Mouse (Mus musculus) thymus, postnatal 25 days (tissue): Measurements from ENCODE around the gene Ankrd44.

Source experiments
- DNase-seq: peaks from one replicate; pipeline ENCODE4 v3.0.0; 2022

The Ankrd44 gene

DNA sequence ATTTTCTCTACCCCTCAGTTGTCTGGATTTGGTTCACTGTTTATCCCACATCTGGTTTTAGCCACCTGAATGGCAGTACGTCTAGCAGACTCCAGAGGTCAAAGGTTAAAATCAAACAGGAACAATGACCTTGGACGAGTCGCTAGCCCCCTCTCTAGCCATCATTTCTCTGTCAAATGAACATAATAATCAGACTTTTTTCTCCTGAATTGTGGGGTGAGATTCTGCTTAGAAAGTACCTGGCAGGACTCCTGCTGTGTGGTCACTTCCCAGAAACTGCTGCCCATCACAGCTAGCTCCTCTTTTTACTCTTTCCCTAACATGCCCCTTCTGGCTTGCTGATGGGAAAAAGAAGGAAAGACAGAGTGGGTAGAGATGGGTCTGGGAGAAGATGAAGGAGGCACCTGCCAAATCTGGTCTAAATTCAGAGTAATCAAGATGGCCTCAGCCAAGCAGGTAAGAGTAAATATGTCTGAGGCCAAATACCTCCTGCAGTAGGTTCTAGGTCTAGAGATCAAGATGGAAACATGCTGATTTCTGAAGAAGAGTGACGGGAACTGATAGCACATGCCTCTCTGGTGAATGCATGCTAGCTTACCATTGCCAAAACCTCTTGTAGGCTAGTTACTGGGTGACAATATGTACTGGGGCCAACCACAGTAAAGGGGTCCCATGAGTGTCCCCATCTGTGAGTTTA, 117.6 kb downstream of the Ankrd44 start:
- no peak for DNase-seq

DNA sequence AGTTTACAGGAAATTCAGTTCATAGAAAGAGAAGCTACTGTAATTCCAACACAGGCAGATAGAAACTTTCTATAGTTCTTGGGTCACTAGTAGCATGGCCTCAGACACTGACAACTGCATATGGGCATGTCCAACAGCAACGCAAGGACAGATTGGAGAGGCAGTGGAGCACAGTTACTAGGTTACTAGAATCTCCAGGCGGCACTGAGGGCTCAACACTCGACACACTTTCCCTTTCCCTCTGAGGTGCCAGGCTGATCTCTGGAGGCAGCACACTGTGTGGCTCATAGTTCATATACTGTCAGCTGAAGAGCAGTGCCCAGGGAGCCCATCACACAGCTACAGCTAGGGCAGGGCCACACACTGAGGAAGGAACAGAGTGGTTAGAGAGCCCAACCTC, 118.4 kb downstream of the Ankrd44 start:
- no peak for DNase-seq

DNA sequence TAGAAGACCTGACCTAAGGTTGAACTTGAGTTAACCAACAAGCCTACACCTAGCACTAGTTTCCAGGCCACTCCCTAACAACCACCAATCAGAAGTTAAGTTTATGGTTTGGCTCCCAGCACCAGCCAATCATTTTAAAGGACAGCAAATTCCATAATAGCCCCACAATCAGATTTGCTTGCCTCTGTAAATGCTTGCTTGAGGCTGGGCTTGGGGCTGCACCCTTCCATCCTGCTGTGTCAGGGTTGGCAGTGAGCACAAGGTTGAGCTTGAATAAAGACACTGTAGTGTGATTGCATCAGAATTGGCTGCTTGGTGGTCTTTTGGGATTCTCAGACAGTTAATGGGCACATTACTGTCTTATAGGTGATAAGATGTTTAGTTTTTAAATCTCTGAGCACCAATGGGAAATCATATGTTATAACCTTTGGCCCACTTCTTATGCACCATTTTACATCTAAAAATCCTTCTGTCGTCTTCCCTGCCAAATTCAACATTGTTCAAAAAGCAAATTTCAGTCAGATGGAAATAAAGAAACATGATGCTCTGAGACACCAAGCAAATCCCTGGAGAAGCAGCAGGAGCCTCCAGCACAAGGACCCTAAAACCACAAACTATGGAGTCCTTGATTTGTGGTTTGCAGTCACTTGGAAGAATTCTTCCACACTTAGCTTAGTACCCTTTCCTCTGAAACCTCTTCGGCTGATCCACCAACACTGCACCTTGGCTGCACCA, 119.9 kb downstream of the Ankrd44 start:
- no peak for DNase-seq

DNA sequence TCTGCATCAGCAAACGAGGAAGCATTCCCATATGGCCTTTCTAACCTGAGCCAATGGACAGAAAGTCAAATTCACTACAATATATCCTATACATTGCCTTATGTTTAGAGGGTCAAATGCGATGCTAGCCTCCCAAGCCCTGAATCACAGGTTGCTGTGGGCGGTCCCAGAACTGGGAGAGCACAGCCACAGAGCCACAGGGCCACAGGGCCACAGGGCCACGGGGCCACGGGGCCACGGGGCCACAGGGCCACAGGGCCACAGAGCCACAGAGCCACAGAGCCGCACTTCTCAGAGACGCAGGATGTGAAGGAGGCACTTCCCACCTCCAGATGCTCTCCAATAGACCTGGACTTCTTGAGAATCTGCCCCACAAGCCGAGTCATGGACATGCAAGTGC, 121.8 kb downstream of the Ankrd44 start:
- no peak for DNase-seq

DNA sequence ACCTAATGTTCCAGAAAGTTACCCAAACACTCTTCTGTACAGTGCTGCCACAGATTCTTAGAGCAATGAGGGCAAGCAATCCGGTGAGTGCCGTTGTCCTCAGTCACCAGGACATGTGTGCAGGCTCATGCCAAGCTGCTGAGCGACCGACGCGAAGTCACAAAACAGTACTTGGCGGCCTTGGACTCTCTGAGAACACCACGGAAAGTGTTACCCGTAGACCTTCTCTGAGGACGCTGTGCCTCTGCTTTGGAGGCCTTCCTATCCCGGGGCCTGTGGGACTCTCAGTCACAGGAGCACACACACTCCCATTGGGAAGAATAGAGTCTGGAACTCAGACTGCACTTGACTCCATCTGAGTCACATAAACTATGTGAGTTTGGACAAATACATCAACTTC, 123.5 kb downstream of the Ankrd44 start:
- DNase-seq, result no peak

DNA sequence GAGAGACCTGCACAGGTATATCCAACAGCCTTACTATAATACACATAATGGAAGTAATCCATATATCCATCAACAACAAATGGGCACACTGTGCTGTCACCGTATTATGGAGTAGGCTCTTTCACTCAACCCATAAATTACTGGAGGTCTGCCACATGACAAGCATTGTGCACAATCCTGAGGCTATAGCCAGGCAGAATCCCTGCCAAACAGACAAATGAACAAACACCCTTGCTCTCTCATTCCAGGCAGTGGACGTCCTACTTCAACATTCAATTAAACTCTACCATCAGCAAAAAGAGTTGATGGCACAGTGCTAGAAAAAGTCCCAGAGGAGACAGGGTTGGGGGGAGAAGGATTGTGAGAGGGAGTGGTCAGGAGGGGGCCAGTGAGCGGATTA, 124.9 kb downstream of the Ankrd44 start:
- no peak for DNase-seq

DNA sequence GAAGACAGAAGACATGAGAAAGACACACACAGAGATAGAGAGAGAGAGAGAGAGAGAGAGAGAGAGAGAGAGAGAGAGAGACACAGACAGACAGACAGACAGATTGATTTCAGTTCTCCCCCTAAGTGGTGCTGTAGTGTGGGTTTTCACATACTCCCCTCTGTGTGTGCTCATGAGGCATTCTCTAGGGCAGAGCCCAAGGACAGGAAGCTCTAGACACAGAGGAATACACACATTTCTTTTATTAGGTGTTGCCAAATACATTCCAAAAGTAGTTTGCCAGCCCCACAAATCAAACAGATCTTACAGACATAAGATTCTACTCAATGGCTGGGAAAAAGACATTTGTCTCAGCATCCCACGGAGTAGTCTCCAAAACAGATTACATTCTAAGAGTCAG, 126.8 kb downstream of the Ankrd44 start:
- no peak for DNase-seq

DNA sequence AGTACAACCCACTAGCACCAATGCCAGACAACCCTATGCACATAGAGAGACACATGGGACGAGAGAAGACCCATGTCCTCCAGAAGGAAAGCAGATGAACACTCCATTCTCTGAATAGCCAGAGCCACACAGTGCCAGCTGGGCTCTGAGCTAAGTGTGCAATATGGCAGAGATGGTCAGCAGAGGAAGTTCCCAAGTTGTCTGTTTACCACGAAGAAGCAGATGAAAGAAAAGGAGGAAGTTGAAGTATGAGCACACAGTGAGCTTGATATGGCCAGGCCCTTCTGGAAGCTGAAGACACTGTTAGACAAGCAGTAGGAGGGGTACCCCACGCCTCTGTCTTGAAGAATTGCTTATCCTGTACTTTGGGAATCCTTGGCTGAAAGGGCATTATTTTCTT, 127.8 kb downstream of the Ankrd44 start:
- DNase-seq, result no peak

DNA sequence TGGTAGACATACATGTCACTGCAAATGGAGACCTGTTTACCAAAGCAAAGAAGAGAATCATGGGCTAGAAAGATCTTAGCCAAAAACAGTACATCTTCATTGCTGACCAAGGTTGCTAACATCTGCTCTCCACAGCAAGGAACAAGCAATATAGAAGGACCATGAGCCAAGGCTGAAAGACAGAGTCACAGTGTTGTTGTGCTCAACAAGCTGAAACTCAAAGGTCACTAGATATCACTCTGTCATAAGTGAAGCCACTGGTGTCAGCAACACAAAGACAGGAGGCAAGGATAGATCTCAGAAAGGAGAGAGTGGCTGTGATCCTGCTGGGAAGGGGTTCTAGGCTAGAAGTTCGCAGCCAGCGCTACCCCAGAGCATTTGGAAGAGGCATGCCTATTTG, 131.5 kb downstream of the Ankrd44 start:
- no peak for DNase-seq

DNA sequence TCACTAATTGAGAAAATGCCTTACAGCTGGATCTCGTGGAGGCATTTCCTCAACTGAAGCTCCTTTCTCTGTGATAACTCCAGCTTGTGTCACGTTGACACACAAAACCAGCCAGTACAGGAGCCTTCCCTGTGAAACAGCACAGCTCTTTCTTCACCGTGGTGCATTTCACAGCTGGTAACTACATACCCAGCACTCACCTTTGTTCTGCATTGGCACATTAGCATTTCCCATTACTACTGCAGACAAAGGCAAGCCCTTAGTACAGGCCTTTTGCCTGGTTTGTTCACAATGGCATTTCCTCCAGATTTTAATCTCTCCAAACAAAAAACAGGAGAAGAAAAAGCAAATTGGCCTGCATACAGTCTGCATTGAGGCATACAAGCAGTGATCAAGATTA, 134.8 kb downstream of the Ankrd44 start:
- DNase-seq, result no peak

DNA sequence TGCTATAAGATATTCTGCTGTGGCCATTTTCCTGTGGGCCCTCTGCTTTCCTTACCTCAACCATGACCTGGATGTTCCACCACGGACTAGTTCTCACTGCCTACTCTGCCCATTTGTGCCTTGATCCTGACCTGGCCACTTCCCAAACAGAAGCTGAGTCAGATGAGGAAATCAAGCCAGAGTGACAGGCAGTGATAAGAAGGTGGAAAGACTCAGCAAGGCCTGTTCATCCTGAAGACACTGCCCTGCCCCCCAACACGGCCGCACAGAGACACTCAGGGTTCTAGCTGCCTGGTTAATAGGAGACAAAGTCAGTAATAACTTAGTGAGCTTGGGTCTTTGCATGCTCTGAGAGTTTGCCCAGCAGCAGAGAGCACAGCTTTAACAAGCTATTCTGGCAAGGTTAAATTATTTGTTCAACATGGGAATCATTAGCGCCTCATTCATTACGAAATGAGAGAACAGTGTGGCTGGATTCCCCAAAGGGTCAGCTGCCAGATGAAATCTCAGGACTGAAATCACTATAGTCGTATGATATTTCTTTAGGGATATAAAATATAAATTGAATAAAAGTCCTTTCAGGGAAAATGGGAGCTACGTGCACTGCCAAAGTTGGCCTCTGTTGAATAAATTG, 136.7 kb downstream of the Ankrd44 start:
- DNase-seq, result no peak

DNA sequence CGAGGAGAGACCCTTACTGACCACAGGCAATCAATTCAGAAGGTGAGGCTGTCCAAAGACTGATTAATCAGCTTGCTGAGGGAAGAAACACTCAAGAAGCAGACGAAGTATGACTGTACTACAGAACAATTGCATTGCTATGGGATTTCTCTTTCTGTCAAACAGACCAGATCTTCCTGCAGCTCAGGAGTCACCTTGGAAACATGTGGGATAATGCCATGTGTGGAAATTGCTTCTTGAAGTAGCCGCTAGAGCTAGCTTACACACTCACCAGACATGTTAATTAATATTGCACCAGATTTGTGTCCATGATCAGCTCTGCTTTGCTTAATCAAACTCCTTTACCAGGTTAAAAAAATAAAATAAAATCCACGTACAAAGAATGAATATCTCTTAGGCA, 137.8 kb downstream of the Ankrd44 start:
- DNase-seq, result no peak

DNA sequence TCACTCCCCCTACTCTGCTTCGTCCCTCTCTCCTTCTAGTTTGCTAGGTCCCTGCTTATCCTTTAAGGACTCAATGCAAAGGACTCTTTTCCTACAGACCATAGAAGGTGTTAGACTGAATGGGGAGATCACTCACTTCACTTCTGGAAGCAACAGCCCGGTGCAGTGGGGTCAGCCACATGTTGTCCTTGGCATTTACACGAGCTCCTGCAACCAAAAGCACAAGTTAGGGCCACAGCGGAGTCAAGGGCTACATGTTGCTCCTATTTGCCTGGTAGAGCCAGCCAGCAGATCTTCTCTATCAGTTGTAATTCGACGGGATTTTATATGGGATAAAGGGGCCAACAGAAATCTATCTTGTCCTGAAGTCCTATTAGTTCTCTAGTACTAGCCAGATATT, 148.0 kb downstream of the Ankrd44 start:
- no peak for DNase-seq

DNA sequence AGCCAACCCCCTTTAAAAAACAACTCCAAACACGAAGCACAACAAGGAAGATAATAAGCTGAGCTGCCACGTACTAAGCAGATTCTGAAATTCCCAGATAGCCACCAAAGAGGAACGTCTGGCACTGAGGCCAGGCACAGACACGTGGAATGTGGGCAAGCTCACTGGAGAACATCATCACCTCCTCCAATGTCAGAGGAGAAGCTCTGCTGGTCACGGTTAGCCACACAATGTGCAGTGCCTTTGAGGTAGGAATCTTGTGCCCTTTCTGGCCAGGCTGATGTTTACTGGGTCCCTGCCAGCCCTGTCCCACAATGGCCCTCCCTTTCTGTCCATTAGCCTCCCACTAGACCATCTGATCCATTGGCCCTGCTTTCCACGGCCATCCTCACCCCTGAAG, 149.1 kb downstream of the Ankrd44 start:
- DNase-seq, result no peak

DNA sequence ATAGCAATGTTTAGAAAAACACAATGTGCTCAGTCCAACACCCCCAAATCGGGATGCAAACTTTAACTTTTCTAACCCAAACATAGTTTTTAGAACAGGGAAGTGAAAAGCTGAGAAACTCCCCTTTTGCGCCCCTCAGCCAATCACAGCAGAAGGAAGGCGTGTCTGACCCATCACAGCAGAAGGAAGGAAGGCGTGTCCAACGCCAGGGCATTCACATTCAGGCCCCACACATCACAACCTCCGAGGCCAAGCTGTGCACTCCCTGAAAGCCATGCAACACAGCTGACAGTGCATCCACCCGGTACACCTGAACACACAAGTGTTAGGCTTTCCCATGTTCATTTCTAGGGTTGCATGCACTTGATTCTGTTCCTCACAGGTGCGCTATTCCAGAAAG, 150.1 kb downstream of the Ankrd44 start:
- no peak for DNase-seq

DNA sequence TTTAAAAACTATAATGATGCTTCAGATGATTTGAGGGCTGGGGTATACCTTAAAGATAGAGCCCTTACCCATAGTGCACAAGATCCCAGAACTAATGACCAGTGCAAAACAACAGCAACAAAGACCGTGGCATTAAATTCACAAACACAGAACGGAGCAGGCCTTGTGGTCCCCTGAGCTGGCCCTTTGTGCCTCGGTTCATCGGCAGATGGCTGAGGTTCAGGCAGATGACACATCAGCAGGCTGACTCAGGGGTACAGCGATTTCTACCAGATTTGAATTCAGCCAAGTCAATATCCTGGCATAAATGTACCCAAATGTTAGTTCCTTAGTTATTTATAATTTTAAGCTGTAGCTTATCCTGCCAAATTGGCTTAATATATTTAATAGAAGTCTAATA, 153.3 kb downstream of the Ankrd44 start:
- no peak for DNase-seq

DNA sequence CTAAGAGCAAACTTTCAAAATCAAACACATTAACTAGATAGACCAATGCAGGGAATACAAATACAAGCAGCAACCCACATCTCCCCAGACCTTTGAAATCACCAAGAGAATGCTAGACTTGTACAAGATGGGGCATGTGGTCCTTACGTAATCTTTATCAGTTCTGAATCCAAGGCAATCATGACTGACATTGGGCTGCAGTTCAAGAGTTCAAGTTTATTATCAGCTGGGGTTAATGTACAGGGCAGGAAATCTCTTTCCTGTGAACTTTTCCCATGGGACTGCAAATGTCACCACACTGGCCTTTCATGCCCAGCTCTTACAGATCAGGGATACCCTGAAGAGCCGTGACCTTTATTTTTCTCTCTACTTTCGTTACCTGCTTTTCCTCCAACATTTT, 154.7 kb downstream of the Ankrd44 start:
- no peak for DNase-seq

DNA sequence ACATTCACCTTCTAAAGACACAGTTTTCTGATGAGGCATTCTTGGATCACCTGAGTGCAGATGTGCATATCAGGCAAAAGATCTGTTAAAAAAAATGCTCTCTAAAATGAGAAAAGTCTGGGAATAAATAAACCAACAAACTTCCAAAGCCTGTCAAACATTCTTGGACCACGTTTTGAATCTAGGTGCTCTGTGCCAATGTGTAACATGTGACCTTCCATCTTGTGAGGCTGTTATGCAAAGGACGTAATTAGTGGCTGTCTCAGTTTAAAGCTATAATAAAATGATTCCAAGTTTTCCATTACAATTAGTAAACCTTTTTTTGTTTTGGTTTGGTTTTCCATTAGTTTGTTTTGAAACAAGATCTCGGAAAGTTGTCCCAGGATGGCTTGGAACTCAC, 159.0 kb downstream of the Ankrd44 start:
- DNase-seq, result no peak

DNA sequence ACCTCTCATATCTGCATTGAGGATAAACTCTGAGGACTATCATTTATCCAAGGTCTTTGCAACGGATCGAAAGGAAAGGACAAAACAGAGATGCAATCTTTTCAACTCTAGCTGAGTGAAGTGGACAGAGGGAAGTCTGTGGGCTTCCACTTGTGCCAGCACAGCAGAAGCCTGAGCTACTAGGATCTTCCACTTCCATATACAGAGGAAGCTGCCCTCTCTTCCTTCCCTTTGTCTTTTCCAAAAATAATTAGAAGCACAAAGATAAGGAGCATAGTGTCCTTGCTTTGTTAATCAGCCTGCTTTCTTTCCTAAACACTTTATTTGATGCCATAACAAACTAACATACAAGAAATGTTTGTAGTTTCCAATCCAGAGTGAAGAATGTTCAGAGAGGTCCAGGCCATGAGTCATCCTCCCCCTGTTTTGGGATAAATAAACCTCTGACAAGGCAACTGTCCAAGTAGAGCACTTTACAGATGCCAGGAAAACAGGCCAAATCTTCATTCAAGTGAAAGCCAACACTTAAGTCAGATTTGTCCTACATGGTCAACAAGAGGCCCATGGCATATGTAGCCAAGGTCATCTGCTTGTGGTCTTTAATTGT, 160.5 kb downstream of the Ankrd44 start:
- DNase-seq, result no peak

DNA sequence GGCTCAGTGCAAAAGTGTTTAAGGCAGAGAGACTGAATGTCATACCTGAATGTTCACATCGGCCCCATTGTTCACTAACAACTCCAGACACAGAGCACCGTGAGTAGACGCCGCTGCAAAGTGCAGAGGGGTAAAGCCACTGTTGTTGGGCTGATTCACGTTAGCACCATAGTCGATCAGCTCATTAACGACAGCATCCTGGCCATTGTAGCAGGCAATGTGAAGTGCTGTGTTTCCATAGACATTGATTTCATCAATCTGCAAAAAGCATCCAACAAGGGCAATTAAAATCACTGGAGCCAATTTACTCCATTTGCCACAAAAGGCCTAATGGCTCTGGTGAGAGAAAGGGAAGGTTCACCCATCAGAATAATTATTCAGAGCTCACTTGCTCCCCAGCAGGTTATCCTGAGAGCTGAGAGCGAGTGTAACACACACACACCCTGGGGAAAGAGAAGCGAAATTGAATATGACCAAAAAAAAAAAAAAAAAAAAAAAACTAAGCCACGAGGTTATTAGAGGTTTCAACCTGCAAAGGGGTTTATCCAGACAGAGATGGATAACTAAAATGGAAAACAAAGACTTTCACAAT, 163.9 kb downstream of the Ankrd44 start:
- DNase-seq, result no peak

DNA sequence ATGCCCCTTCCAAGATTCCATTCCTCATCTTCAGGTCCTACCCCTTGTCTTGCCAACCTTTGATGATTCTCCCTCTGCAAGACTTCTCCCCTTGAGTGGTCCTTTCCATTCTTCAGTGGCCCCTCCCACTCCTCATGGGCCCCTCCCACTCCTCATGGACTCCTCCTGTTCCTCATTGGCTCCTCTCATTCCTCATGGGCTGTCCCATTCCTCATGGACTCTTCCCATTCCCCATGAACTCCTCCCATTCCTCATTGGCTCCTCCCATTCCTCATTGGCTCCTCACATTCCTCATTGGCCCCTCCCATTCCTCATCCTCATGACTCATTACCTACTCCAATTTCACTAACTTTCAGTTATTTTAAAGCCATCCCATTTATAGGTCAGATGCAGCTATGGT, 166.3 kb downstream of the Ankrd44 start:
- no peak for DNase-seq

DNA sequence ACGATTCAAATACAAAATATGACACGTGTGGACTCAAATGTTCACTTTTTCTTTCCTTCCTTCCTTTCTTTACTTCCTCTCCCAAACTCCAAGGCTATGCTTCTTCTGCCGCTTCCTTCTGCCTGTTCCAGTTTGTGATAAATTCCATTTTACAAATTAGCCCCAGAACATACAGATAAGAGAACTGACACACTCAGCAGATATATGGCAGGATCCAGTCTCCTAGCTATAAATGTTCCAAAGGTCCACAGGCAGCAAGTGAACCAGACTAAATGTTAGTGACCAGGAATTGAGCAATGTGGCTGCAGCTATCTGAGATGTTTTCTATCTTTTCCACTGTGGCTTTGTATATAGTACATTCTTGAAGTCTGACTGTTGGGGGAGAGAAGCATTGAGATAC, 168.9 kb downstream of the Ankrd44 start:
- DNase-seq, result no peak

DNA sequence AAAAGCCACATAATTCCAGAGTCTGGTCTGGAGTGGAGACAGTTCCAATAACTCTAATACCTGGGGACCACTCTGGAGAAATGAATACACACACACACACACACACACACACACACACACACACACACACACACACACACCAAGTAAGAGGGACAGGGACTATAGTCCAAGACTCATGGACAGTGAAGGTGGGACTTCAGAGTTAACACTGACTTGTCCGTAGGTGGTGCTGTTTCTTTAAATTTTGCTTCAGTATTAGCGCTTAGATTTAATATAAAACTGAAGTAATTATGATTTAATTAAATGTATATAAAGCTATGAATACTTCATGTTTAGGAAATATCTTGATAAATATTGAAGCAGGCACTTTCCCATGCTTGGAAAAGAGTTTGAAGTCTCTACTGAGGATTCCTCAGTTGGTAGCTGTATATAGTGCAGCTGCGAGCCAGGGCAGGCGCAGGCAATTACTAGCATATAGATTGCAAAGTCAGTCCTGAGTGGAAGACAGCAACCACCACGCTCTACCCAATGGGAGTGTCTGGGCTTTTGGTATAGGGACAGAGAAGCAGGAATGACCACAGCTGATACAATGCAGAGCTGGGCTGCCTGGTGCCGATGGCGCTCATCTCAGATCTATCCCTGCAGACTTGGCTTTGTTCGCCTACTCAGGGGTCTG, 170.4 kb downstream of the Ankrd44 start:
- DNase-seq, result no peak
